Mouse (Mus musculus) C2C12 (cell line): ENCODE data around the gene 4930404N11Rik. TPM values are rescaled to one million over a fixed set of nuclear protein-coding genes. Genes with fewer than 3 reads are reported as not detected.

ENCODE experiments used
- H3K27me3 ChIP-seq: one replicate; pipeline ENCODE4 v1.6.1; 2011; ENCODE audit not compliant: control insufficient read depth, insufficient read depth, insufficient read length
- H3K36me3 ChIP-seq: one replicate; pipeline ENCODE4 v1.6.1; 2011; ENCODE audit not compliant: control insufficient read depth, insufficient read depth
- H3K4me3 ChIP-seq: one replicate; pipeline ENCODE4 v1.5.1; 2011; ENCODE audit warnings: mild to moderate bottlenecking, control low read depth; ENCODE audit not compliant: poor library complexity, insufficient read depth, severe bottlenecking
- H3K79me2 ChIP-seq: one replicate; pipeline ENCODE4 v1.6.1; 2011; ENCODE audit not compliant: control insufficient read depth, insufficient read depth
- H3K79me3 ChIP-seq: one replicate; pipeline ENCODE4 v1.6.1; 2011; ENCODE audit warnings: low read depth, control low read depth
- H3ac ChIP-seq: one replicate; pipeline ENCODE3; 2011; ENCODE audit warnings: low read depth; ENCODE audit not compliant: control insufficient read depth, insufficient read length
- CEBPB ChIP-seq: IDR thresholded peaks from one replicate; pipeline ENCODE4 v1.6.1; 2011; ENCODE audit warnings: low read depth, mild to moderate bottlenecking, control low read depth, moderate library complexity
- CTCF ChIP-seq: IDR thresholded peaks from one replicate; pipeline ENCODE4 v1.5.1; 2011; ENCODE audit not compliant: control insufficient read depth, insufficient read depth, insufficient read length
- FOSL1 ChIP-seq: IDR thresholded peaks from one replicate; pipeline ENCODE4 v1.8.0; 2011; ENCODE audit warnings: mild to moderate bottlenecking, low read length; ENCODE audit not compliant: poor library complexity, insufficient read depth, severe bottlenecking
- MAX ChIP-seq: IDR thresholded peaks from one replicate; pipeline ENCODE4 v1.6.1; 2011; ENCODE audit warnings: mild to moderate bottlenecking, control low read depth
- MYOD1 ChIP-seq: IDR thresholded peaks from one replicate; pipeline ENCODE4 v1.6.1; 2011; ENCODE audit warnings: low read depth; ENCODE audit not compliant: control insufficient read depth, insufficient read length
- MYOG ChIP-seq: IDR thresholded peaks from one replicate; pipeline ENCODE4 v1.6.1; 2011; ENCODE audit not compliant: control insufficient read depth, insufficient read length; ENCODE audit errors: extremely low read depth
- USF1 ChIP-seq: IDR thresholded peaks from one replicate; pipeline ENCODE4 v1.6.1; 2011; ENCODE audit warnings: low read depth, mild to moderate bottlenecking, control low read depth, moderate library complexity
- polyA plus RNA-seq: library from polyadenylated mRNA; unstranded; fragments of >200 nt; fragmentation: generic; extraction: Trizol; gene quantifications from one replicate; pipeline ENCODE4 v1.2.1, GENCODE M21; 2012; ENCODE audit warnings: missing spikeins

The 4930404N11Rik gene
- polyA plus RNA-seq, 1 experiment, result 0.51 TPM

GRCm38 (mm10) chr10:81379809-81380378 is 14.3 kb upstream of the 4930404N11Rik start:
- Histone ChIP-seq H3ac (no peak overlapping the region), H3K36me3 (peaks cover 17% of the 10 kb centered on the region), H3K79me2 (peaks cover 41% of the 10 kb centered on the region), H3K27me3 (no peaks in the 10 kb centered on the region), H3K4me3 (no peak overlapping the region), H3K79me3 (peaks cover 37% of the 10 kb centered on the region)
- TF ChIP-seq CEBPB (no peak), CTCF (no peak), MYOG (no peak), MAX (no peak), FOSL1 (no peak), MYOD1 (no peak), USF1 (no peak)

- Histone ChIP-seq H3K27me3 (no peaks in the 10 kb centered on the region), H3ac (peak overlapping the region; percentile 51), H3K4me3 (peak overlapping the region; percentile 36), H3K79me3 (peaks cover 37% of the 10 kb centered on the region), H3K36me3 (peaks cover 24% of the 10 kb centered on the region), H3K79me2 (peaks cover 41% of the 10 kb centered on the region)
- TF ChIP-seq MYOD1 (no peak), FOSL1 (no peak), MAX (no peak), MYOG (no peak), CTCF (no peak), USF1 (no peak), CEBPB (no peak)
Observed at GRCm38 (mm10) chr10:81379183-81379553, 13.6 kb upstream of the 4930404N11Rik start.

DNA sequence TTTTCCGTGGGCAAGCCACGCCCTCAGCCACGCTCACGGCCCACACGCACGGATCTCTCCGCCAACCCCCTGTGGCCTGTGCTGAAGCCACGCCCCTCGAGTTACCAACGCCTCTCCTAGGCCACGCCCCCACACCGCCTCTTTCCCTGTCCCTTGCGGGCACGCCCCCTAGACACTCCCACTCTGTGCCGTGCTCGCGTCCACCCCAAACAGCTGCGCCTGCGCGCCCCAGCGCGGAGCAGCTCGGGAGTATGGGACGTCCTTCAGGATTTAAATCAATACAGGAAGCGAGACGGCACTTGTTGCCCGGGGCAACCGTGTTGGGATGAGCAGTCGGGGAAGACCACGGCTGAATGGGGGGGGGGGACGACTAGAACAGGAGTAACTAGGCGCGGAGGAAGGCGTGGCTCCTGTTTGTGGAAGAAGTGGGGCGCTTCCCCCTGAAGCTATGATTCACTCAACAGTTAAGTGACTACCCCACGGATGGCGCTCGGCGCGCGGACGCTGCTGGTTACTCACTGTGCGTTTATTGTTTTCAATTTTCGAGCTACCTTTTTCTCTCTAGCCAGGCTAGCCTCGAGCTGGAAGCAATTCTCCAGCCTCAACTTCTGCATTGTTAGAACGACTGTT is 13.1 kb upstream of the 4930404N11Rik start:
- peaks cover 46% of the 10 kb centered on the region for H3K79me2 ChIP-seq
- peaks cover 42% of the 10 kb centered on the region for H3K79me3 ChIP-seq
- H3K4me3 ChIP-seq, result peak overlapping the region; percentile 97
- H3ac ChIP-seq, result peak overlapping the region; percentile 51
- H3K36me3 ChIP-seq, result peaks cover 29% of the 10 kb centered on the region
- no peaks in the 10 kb centered on the region for H3K27me3 ChIP-seq
- TF ChIP-seq MYOD1 (no peak), FOSL1 (peak; percentile 10)

- H3K27me3 ChIP-seq, result no peaks in the 10 kb centered on the region
- peak within 1 kb of the TSS; percentile 97 for H3K4me3 ChIP-seq
- peaks cover 49% of the 10 kb centered on the region for H3K79me3 ChIP-seq
- peaks cover 36% of the 10 kb centered on the region for H3K36me3 ChIP-seq
- peaks cover 53% of the 10 kb centered on the region for H3K79me2 ChIP-seq
- TF ChIP-seq USF1 (no peak), CTCF (no peak), CEBPB (no peak), FOSL1 (no peak), MAX (no peak), MYOG (no peak), MYOD1 (no peak)
- H3ac ChIP-seq, result peak within 1 kb of the TSS; percentile 96
Observed at GRCm38 (mm10) chr10:81377793-81378552, 12.4 kb upstream of the 4930404N11Rik start, which contains the start of gene Fzr1. Gene Fzr1 (minus strand): TSS chr10:81378516.

GRCm38 (mm10) chr10:81377362-81377664 is 11.7 kb upstream of the 4930404N11Rik start:
- H3K79me3 ChIP-seq, result peaks cover 52% of the 10 kb centered on the region
- H3K27me3 ChIP-seq, result no peaks in the 10 kb centered on the region
- peaks cover 60% of the 10 kb centered on the region for H3K79me2 ChIP-seq
- peak overlapping the region; percentile 96 for H3ac ChIP-seq
- H3K36me3 ChIP-seq, result peaks cover 43% of the 10 kb centered on the region
- H3K4me3 ChIP-seq, result peak overlapping the region; percentile 97
- TF ChIP-seq MAX, result no peak
- no peak for TF ChIP-seq USF1
- no peak for TF ChIP-seq FOSL1
